Mouse (Mus musculus) midbrain, postnatal 0 days (tissue): ENCODE data around the gene Tead2. TPM values are rescaled to one million over a fixed set of nuclear protein-coding genes. Genes with fewer than 3 reads are reported as not detected.

ENCODE experiments used
- ATAC-seq: fragments of 200-750 bp; cut with Nextera tagmentation; 2 replicates; pipeline ENCODE4 v1.8.0; 2017; ENCODE audit warnings: moderate number of reproducible peaks, mild to moderate bottlenecking, moderate TSS enrichment, moderate library complexity; ENCODE audit not compliant: low FRiP score
- DNase-seq: peaks from one replicate; pipeline ENCODE4 v3.0.0-alpha.2; 2015; ENCODE audit warnings: low spot score
- H3K27ac ChIP-seq: fragments of 300-500 bp; sonication (generic); 2 replicates; pipeline ENCODE4 v1.5.1; 2014; ENCODE audit warnings: low read depth, mild to moderate bottlenecking, low read length, mixed read lengths
- H3K27me3 ChIP-seq: fragments of 300-500 bp; sonication (generic); 2 replicates; pipeline ENCODE4 v1.6.1; 2014; ENCODE audit warnings: low read length, control low read depth, mixed read lengths; ENCODE audit not compliant: insufficient read depth
- H3K36me3 ChIP-seq: fragments of 300-500 bp; sonication (generic); 2 replicates; pipeline ENCODE4 v1.6.1; 2014; ENCODE audit warnings: low read length, control low read depth, mixed read lengths; ENCODE audit not compliant: insufficient read depth
- H3K4me1 ChIP-seq: fragments of 300-500 bp; sonication (generic); 2 replicates; pipeline ENCODE4 v1.6.1; 2014; ENCODE audit warnings: mild to moderate bottlenecking, control low read depth, antibody characterized with exemption, low read length, mixed read lengths; ENCODE audit not compliant: insufficient read depth
- H3K4me2 ChIP-seq: fragments of 300-500 bp; sonication (generic); 2 replicates; pipeline ENCODE4 v1.6.1; 2014; ENCODE audit warnings: low read depth, mild to moderate bottlenecking, low read length, mixed read lengths; ENCODE audit not compliant: poor library complexity, severe bottlenecking
- H3K4me3 ChIP-seq: fragments of 300-500 bp; sonication (generic); 2 replicates; pipeline ENCODE4 v1.5.1; 2014; ENCODE audit warnings: low read depth, mild to moderate bottlenecking, low read length, moderate library complexity
- H3K9ac ChIP-seq: fragments of 300-500 bp; sonication (generic); replicated peaks from 2 replicates; pipeline ENCODE4 v1.6.1; 2014; ENCODE audit warnings: mild to moderate bottlenecking, low read length, moderate library complexity, mixed read lengths; ENCODE audit not compliant: poor library complexity, severe bottlenecking
- H3K9me3 ChIP-seq: fragments of 300-500 bp; sonication (generic); 2 replicates; pipeline ENCODE4 v1.6.1; 2016; ENCODE audit warnings: low read length, control low read depth
- CTCF ChIP-seq: IDR thresholded peaks from 2 replicates; pipeline ENCODE4 v1.5.1; 2016; ENCODE audit warnings: antibody characterized with exemption, mild to moderate bottlenecking
- WGBS: fragments of 180-500 bp; shearing (Covaris S2); extraction: QIAGEN DNeasy Blood & Tissue Kit; methylation state at CpG from one replicate; pipeline ENCODE4 v1.1.7; 2014; 5-methylcytosine and 5-hydroxymethylcytosine counted together
- polyA plus RNA-seq: library from polyadenylated mRNA; unstranded; fragments of >200 nt; fragmentation: Nextera tagmentation; extraction: Ambion mirVana; gene quantifications from 2 replicates; pipeline ENCODE4 v1.2.1, GENCODE M21; 2015
- total RNA-seq: library from RNA; depleted of rRNA; stranded (reverse); fragments of >200 nt; gene quantifications from 2 replicates; pipeline ENCODE4 v1.2.3, GENCODE M21; 2014

The Tead2 gene
- total and polyA plus RNA-seq, 2 experiments from 2014 or later = 17.0 to 54.8 TPM

GRCm38 (mm10) chr7:45224826-45225225, 9.3 kb downstream of the Tead2 start:
- TF ChIP-seq CTCF = no peak
- Histone ChIP-seq H3K9ac (no peak overlapping the region), H3K4me3 (no peak overlapping the region), H3K27me3 (no peaks in the 10 kb centered on the region), H3K36me3 (no peaks in the 10 kb centered on the region), H3K9me3 (no peaks in the 10 kb centered on the region), H3K27ac (no peak overlapping the region), H3K4me1 (no peaks in the 10 kb centered on the region), H3K4me2 (no peak overlapping the region)
- no peak for ATAC-seq
- no peak for DNase-seq
- WGBS = 87% methylated on average over 7 of the region's 7 CpGs

- no peak for TF ChIP-seq CTCF
- WGBS = 95% methylated on average over 5 of the region's 5 CpGs
- no peak for ATAC-seq
- Histone ChIP-seq H3K27ac (no peak overlapping the region), H3K9ac (no peak overlapping the region), H3K4me1 (no peaks in the 10 kb centered on the region), H3K9me3 (no peaks in the 10 kb centered on the region), H3K36me3 (no peaks in the 10 kb centered on the region), H3K4me3 (no peak overlapping the region), H3K27me3 (no peaks in the 10 kb centered on the region), H3K4me2 (no peak overlapping the region)
- no peak for DNase-seq
Measured at GRCm38 (mm10) chr7:45226421-45226820, 10.9 kb downstream of the Tead2 start.

GRCm38 (mm10) chr7:45228548-45228947, 13.0 kb downstream of the Tead2 start:
- no peak overlapping the region for H3K4me2 ChIP-seq
- H3K4me3 ChIP-seq = no peak overlapping the region
- H3K27ac ChIP-seq = no peak overlapping the region
- WGBS = 94% methylated on average over 18 of the region's 18 CpGs
- ATAC-seq (no peak), DNase-seq (no peak)
- TF ChIP-seq CTCF = no peak
- H3K9ac ChIP-seq = no peak overlapping the region
- H3K27me3 ChIP-seq = no peaks in the 10 kb centered on the region
- H3K4me1 ChIP-seq = no peaks in the 10 kb centered on the region
- no peaks in the 10 kb centered on the region for H3K36me3 ChIP-seq
- no peaks in the 10 kb centered on the region for H3K9me3 ChIP-seq

- DNase-seq (no peak), ATAC-seq (no peak)
- Histone ChIP-seq H3K27me3 (no peaks in the 10 kb centered on the region), H3K9ac (no peak overlapping the region), H3K4me3 (no peak overlapping the region), H3K36me3 (no peaks in the 10 kb centered on the region), H3K9me3 (no peaks in the 10 kb centered on the region), H3K4me1 (no peaks in the 10 kb centered on the region), H3K27ac (no peak overlapping the region), H3K4me2 (no peak overlapping the region)
- no peak for TF ChIP-seq CTCF
- WGBS = 92% methylated on average over 8 of the region's 8 CpGs
Measured at GRCm38 (mm10) chr7:45229046-45229445, 13.5 kb downstream of the Tead2 start.

GRCm38 (mm10) chr7:45229459-45230203, 14.1 kb downstream of the Tead2 start:
- Histone ChIP-seq H3K4me3 (no peak overlapping the region), H3K27ac (no peak overlapping the region), H3K27me3 (0 out of 2 replicates have a peak, but pooled peaks cover under 1% of the 10 kb centered on the region), H3K9me3 (no peaks in the 10 kb centered on the region), H3K4me2 (no peak overlapping the region), H3K36me3 (no peaks in the 10 kb centered on the region), H3K9ac (no peak overlapping the region), H3K4me1 (peaks cover 2% of the 10 kb centered on the region; the same call in 1 of the 2 replicates)
- ATAC-seq = no peak
- 85% methylated on average over 7 of the region's 7 CpGs for WGBS
- TF ChIP-seq CTCF = no peak
- no peak for DNase-seq

- H3K36me3 ChIP-seq = no peaks in the 10 kb centered on the region
- no peak for TF ChIP-seq CTCF
- H3K4me3 ChIP-seq = no peak overlapping the region
- no peak overlapping the region for H3K27ac ChIP-seq
- 92% methylated on average over 12 of the region's 12 CpGs for WGBS
- DNase-seq = no peak
- peaks cover 5% of the 10 kb centered on the region; the same call in 1 of the 2 replicates for H3K27me3 ChIP-seq
- H3K9ac ChIP-seq = no peak overlapping the region
- no peak overlapping the region for H3K4me2 ChIP-seq
- no peaks in the 10 kb centered on the region for H3K9me3 ChIP-seq
- peaks cover 9% of the 10 kb centered on the region; the same call in 1 of the 2 replicates for H3K4me1 ChIP-seq
- ATAC-seq = no peak
Measured at GRCm38 (mm10) chr7:45231192-45231591, 15.6 kb downstream of the Tead2 start.
